Mouse (Mus musculus): Measurements from ENCODE around the gene Arid1b.

Arid1b gene

GRCm38 (mm10) chr17:5255618-5255933 lies 261.4 kb downstream of the Arid1b start:
- no peak for DNase-seq

DNA sequence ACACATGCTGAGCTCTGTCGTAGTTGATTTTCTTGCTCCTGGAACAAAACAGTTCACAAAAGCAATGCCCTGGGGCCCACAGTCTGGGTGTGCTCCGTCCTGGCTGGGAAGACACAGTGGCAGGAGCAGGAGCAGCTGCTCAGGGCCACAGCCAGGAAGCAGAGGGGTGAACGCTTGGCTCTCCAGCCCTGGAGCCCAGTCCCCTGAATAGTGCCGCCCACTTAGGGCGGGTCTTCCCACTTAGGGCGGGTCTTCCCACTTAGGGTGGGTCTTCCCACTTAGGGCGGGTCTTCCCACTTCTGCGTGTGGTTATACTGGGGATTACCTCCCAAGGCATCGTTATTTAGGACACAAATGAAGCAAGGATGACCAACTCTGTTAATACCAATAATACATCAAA lies 264.8 kb downstream of the Arid1b start:
- DNase-seq = no peak

DNA sequence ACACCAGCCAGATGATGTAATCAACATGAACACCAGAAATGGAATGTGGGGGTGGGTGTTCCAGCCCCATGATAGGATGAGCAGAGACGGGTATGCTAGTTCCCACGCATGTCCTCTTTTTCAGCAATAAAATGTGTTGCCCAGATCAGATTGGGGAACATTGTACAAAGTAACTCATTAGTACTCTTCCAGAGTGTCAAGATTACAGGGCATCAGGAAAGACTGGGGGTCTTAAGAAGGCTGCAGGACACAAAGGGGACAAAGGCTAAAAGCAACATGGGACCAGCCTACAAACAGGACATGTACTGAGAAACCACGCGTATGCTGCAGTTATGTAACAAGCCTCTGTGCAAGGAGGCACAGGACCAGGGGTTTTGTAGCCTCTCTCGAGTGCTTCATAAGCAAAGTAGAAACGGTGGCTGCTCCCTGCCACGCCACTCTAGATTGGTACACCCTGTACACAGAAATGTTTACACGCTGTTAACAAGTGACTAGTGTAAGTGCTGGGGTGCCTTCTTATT lies 267.1 kb downstream of the Arid1b start:
- DNase-seq = peak; percentile 76

DNA sequence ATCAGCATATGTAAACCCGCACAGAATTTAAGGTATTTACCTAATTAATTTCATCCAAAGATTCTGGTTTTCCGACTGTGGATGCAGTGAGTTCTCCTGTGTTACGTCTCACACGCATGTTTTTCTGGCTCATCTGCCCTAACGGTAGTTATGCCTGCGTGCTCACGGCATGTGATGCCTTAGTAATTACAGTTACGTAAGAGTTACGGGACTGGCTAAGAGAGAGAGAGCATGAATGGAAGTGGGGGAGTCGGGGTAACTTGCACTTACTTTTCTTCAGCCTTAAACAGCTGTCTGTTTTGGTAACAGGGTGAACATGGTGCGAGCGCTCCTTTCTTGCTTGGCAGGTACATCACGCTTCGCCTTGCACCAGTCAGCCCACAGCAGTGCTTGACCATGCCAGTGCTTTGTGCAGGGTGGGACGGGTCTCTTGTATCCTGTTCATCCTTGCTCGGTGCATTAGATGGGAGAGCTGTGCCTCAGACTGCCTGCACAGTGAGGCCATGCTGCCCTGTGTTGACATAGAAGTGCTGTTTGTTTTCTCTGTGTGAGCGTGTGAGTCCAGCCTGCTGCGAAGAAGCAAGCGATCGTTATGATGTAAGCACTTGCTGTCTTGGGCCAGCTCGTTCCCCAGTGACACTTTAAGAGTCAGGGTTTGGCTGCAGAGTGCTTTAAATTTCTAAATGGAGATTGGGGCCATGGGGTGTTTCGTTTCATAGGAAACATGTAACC lies 267.9 kb downstream of the Arid1b start:
- no peak for DNase-seq

DNA sequence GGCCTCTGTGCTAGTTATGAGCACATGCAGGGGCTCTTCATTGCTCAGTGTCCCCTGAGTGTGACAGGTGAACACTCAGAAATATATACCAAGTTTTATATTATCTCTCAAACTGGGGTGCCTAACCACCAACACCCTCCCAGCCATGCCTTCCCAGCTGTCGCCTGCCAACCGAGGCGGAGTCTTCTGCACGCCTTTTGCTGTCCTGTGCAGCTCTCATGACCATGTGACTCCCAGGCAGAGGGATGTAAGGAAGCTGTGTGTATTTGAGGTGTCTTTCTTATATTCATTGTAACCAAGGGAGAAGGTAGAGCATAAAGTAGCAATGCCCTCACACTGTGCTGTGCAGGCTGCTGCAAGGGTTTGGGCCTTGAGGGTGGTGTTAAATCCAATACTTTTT lies 268.7 kb downstream of the Arid1b start:
- no peak for DNase-seq

- no peak for DNase-seq
These were observed 270.7 kb downstream of the Arid1b start for GRCm38 (mm10) chr17:5264783-5265182.

GRCm38 (mm10) chr17:5265615-5266014 lies 271.5 kb downstream of the Arid1b start:
- no peak for DNase-seq

DNA sequence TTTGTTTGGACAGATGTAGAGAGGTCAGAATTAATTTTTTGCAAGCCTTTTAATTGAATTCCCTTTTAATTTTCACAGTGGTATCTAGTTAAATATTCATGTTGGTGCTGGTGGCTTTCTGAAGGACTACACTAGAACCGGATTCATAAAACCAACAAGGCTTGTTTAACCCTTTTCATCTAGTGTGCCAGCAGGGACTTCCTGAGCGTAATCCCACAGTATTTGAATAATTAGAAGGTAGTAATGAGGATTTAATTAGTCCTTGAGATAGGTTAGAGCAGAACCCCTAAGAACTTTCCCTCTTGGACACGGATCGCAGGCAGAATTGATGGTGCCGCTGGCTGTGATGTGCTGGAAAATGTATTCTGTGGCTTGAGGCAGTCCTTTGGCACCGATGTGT lies 273.6 kb downstream of the Arid1b start:
- DNase-seq = no peak

- no peak for DNase-seq
These were observed 275.2 kb downstream of the Arid1b start for GRCm38 (mm10) chr17:5269302-5269701.

GRCm38 (mm10) chr17:5269774-5270173 lies 275.6 kb downstream of the Arid1b start:
- no peak for DNase-seq

DNA sequence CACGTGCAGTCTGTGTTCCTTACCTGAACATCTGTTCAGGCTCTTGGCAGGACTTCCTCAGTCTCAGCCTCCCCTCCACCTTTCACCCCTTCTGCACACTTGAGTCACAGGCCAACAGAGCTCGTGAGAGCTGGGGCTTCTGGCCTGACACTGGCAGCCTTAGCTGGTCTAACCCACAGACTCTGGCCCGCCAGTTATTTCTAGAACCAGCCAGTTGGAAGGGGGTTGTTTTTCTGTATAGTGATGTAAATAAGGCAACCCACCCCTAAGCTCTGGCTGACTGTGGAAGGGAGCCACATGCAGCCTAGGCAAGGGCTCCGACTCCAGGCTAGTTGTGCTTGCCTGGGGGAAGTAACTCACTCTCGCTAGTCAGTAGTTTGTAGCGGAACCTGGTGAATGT lies 276.7 kb downstream of the Arid1b start:
- no peak for DNase-seq

DNA sequence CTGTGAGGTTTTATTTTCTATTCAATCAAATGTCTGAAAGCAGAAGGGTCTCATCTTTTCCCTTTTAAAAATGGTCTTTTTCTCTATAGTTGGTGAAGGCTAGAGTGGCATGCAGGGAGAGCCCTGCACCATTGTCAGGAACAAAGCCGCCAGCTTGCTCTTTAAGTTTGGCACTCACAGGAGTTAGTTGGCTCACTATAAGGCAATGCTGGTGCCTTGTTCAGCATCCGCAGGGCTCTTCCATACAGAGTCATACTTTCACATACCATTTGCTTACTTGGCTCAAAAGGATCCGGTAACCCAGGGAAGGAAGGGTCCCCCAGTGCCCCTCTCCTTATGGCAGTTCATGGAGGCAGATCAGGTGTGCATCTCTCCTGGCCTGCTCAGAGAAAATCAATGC lies 279.0 kb downstream of the Arid1b start:
- no peak for DNase-seq

DNA sequence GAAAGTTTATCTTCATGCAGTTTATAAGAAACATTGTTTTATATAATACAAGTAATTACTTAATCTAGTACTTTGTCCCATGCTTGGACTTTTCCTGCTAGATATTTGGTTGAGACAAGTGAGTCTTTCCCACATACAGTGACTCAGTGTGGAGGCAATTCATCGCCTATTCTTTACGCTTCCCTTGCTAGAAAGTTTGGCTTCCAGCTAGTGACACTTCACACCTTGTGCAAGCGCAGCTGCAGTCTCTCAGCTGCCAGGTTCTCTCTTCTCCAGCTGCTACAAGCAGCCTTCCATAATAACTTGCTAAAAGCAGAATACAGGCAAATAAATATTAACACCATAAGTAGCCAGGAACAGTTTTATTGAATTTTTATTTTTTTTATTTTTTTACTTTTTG lies 279.6 kb downstream of the Arid1b start:
- peak; percentile 74 for DNase-seq

GRCm38 (mm10) chr17:5274429-5274828 lies 280.3 kb downstream of the Arid1b start:
- no peak for DNase-seq

GRCm38 (mm10) chr17:5275749-5276148 lies 281.6 kb downstream of the Arid1b start:
- no peak for DNase-seq

GRCm38 (mm10) chr17:5277137-5277871 lies 283.2 kb downstream of the Arid1b start:
- peak; percentile 78 for DNase-seq

- no peak for DNase-seq
These were observed 286.4 kb downstream of the Arid1b start for GRCm38 (mm10) chr17:5280499-5281053.

GRCm38 (mm10) chr17:5284783-5285182 lies 290.7 kb downstream of the Arid1b start:
- DNase-seq = peak; percentile 71

DNA sequence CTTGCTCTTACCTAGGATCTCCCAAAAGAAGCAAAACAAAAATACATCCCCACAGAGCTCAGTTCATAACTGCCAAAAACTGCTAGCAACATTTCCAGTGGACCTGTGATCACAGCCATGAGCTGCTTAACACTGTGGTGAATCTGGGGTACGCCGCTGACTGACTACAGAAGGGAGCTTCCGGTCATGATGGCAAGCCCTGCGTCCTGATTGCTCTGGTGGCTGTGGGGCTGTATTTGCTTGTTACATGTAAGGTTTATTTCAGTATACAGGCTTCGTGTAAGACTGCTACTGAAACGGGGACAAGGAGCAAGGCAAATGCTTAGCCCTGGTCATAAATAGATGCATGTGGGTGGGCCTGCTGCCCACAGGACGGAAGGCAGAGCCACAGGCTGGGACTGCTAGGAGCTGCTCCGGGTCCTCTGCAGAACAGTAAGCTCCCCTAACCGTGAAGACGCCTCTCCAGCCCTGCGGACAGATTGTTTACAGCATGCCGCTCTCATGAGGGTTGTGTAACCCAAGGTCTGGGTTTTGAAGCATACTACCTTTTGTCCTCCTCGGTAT lies 291.8 kb downstream of the Arid1b start:
- DNase-seq = peak; percentile 65

DNA sequence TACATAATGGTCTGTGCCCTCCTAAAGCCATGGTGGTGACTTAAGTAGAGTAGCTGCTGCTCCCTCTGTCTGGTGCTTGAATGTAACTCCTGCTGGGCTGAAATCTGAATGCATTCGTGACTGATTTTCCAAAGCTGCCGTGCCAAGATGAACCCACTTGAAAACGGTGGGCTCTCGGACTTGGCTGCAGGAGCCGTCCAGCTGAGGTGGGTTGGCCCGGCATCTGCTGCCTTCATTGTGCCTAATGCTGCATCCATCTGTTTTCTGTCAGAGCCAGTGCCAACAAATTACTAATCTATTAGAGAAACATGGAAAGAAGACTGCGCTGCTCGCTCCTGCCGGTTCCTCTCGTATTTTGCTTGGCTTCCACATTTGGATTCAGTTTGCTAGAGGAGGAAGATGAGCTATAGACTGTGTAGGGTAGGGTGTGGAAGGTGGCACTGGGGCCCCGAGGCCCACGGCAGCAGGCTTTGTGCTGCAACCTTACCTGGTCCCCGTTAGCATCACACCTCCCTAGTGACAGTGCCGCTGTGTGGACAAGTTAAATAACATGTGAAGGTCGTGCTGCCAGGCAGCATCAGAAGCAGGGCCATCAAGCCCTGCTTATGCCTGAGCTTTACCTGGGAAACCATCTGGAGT lies 292.6 kb downstream of the Arid1b start:
- no peak for DNase-seq

GRCm38 (mm10) chr17:5287210-5287591 lies 293.1 kb downstream of the Arid1b start:
- no peak for DNase-seq

DNA sequence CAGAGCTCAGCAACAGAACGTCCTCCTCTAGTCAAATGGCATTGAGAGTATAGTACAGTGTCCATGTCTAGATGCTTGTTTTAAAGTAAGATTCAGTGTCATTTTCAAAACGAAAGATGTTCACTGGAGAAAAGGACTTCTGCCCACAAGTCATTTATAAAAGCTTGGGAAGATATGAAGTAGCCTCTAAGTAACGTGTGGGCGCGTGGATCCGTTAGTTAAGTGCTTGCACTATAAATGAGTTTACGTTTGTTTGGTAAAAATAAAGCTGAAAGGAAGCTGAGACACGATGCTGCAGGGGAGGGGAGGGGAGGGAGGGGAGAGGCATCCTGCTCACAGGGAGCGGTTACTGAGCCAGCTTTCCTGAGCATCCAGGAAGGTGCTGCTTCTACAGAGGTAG lies 293.5 kb downstream of the Arid1b start:
- DNase-seq = no peak

All from right cerebral cortex, adult 18-20 months (tissue).